Mouse (Mus musculus): ENCODE results near the gene Brd7.

GRCm38 (mm10) chr8:88339887-88340695 is 21.9 kb downstream of the Brd7 start:
- TF ChIP-seq POLR2A (IDR thresholded peaks at IDR 0.05; ENCODE audit: low read depth, low read length) (no peak), MAZ (IDR thresholded peaks at IDR 0.05; ENCODE audit: low read depth, low read length) (no peak), HCFC1 (IDR thresholded peaks at IDR 0.05; ENCODE audit: low read depth, low read length) (no peak)
